8 mouse cellular contexts compared by ENCODE assay signal in the genomic region with DNA sequence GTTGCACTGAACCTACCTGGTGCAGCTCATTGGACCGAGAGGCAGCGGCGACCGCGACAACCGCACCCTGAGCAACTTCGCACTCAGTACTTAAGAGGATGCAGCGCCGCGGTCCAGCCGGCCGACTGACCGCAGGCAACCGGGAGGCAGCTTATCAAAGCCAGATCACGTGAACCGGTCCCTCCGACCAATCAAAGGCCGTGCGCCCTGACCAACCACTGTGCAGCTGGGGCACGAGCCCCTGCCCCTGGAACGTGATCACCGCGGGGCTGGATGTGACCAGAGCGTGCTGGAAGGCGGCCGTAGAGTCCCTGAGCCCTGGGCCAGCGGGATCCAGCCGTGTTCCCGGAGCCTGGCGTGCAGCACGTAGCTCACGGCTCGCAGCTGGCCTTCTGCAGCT. TPM values are rescaled to one million over a fixed set of nuclear protein-coding genes. Genes with fewer than 3 reads are reported as not detected.
A peak's percentile ranks its signal among the peaks of the same experiment; 100 is the strongest.
DNase-seq lines count a peak whose midpoint lies in the region; ATAC-seq lines count a peak whose summit lies in the region.

A gene (minus strand): TSS at position 117 of the 400 bp plus-strand sequence.

- H3K27me3 ChIP-seq in hindbrain, embryonic 11.5 days (ENCODE audit: control insufficient read depth, insufficient read depth, low read length): no peaks in the 10 kb centered on the region
- H3K27me3 ChIP-seq in lung, embryonic 15.5 days: no peaks in the 10 kb centered on the region

- H3K4me3 ChIP-seq in hindbrain, embryonic 11.5 days (ENCODE audit: low read depth, low read length): peak within 1 kb of the TSS; percentile 41
- H3K4me3 ChIP-seq in lung, embryonic 15.5 days: peak within 1 kb of the TSS; percentile 50

- H3K36me3 ChIP-seq in hindbrain, embryonic 11.5 days (ENCODE audit: control insufficient read depth, insufficient read depth, low read length): no peaks in the 10 kb centered on the region
- peaks cover 24% of the 10 kb centered on the region for H3K36me3 ChIP-seq in lung, embryonic 15.5 days

- no peaks in the 10 kb centered on the region; the same call in 1 of the 2 replicates for H3K4me1 ChIP-seq in hindbrain, embryonic 11.5 days (replicated peaks; ENCODE audit: control insufficient read depth, insufficient read depth, low read length)
- H3K4me1 ChIP-seq in lung, embryonic 15.5 days: peaks cover 52% of the 10 kb centered on the region

- ATAC-seq in hindbrain, embryonic 11.5 days (ENCODE audit: low FRiP score): peak; percentile 99
- ATAC-seq in lung, embryonic 15.5 days (ENCODE audit: borderline replicate concordance, extremely low read depth, low FRiP score, low TSS enrichment): peak; percentile 99

- peak within 1 kb of the TSS; percentile 73 for H3K27ac ChIP-seq in hindbrain, embryonic 11.5 days (ENCODE audit: low read depth, low read length)
- peak within 1 kb of the TSS; percentile 97 for H3K27ac ChIP-seq in lung, embryonic 15.5 days

- H3K9ac ChIP-seq in hindbrain, embryonic 11.5 days (ENCODE audit: low read depth, low read length): peak within 1 kb of the TSS; percentile 66
- H3K9ac ChIP-seq in lung, embryonic 15.5 days: peak within 1 kb of the TSS; percentile 53

- under 1% methylated on average over 33 of the region's 33 CpGs for WGBS in hindbrain, embryonic 11.5 days
- WGBS in lung, embryonic 15.5 days: under 1% methylated on average over 33 of the region's 33 CpGs

- H3K4me2 ChIP-seq in hindbrain, embryonic 11.5 days (replicated peaks; ENCODE audit: low read depth, low read length): peak within 1 kb of the TSS; percentile 78
- H3K4me2 ChIP-seq in lung, embryonic 15.5 days: peak within 1 kb of the TSS; percentile 56

- H3K9me3 ChIP-seq in hindbrain, embryonic 11.5 days (ENCODE audit: control insufficient read depth, low read length): no peaks in the 10 kb centered on the region
- H3K9me3 ChIP-seq in lung, embryonic 15.5 days: no peaks in the 10 kb centered on the region

- peak; percentile 91 for DNase-seq in Muller cell, postnatal 12 days (ENCODE audit: inconsistent ontology term)
- DNase-seq in cerebellum, adult 9-10 months: peak; percentile 77
- peak; percentile 82 to 85 for DNase-seq in frontal cortex, postnatal 10 days (ENCODE audit: low spot score in 2 of 2)
- peak; percentile 91 for DNase-seq in hindbrain, embryonic 11.5 days (ENCODE audit: low spot score)
- peak; percentile 92 for DNase-seq in layer of hippocampus, adult 9-11 months
- peak; percentile 89 for DNase-seq in ovary, postnatal 36 days (ENCODE audit: low spot score)
- peak; percentile 79 for DNase-seq in urinary bladder, adult 2 months (ENCODE audit: low spot score)

RNA-seq across cellular contexts. Expression of the gene that starts here (rescaled TPM):
- 6.4 and 7.7 TPM in 2 replicates for polyA plus RNA-seq in hindbrain, embryonic 11.5 days (2014; fragmentation: Nextera tagmentation; extraction: Ambion mirVana)
- 83.4 and 84.3 TPM in 2 replicates for polyA plus RNA-seq in lung, embryonic 15.5 days (2015; fragmentation: Nextera tagmentation; extraction: Ambion mirVana)
- 10.6 and 14.3 TPM in 2 replicates for polyA plus RNA-seq in urinary bladder, adult 2 months (2012; rRNA removed)

Comparison
In these comparisons a context has a peak if more than half of its experiments do, and no peak if none do; other contexts are left out.
1. Peak in every context shown above with its lines: DNase-seq, ATAC-seq, H3K4me3 ChIP-seq and H3K27ac ChIP-seq.